Mouse (Mus musculus) layer of hippocampus, postnatal 14 days (tissue): ENCODE measurements at regions not wholly inside any gene's neighbourhood (a gene's known extent, or its start where the extent isn't known, plus 50 kb on each side); places are given as distances from the start of the nearest gene placed in this dataset.

Experiments
- DNase-seq, 2 experiments: peaks; one replicate each; pipeline ENCODE4 v3.0.0; 2021 to 2022; ENCODE audit warnings: low spot score in 2 of 2, mixed read lengths in 1 of 2

- no peak for DNase-seq
Measured at GRCm38 (mm10) chr19:53444646-53445045, 54.3 kb upstream of the Smndc1 start.

GRCm38 (mm10) chr19:53442756-53443654, 52.6 kb upstream of the Smndc1 start:
- DNase-seq = no peak

- no peak for DNase-seq
Measured at GRCm38 (mm10) chr19:53442132-53442610, 51.8 kb upstream of the Smndc1 start.

GRCm38 (mm10) chr19:53441449-53442131, 51.2 kb upstream of the Smndc1 start:
- no peak for DNase-seq

GRCm38 (mm10) chr19:53440327-53441055, 50.1 kb upstream of the Smndc1 start:
- DNase-seq = no peak
